Mouse (Mus musculus): Measurements from ENCODE around the gene Kbtbd7.

GRCm38 (mm10) chr14:79434068-79434467 lies 7.8 kb downstream of the Kbtbd7 start:
- TF ChIP-seq POLR2A (IDR thresholded peaks at IDR 0.05; ENCODE audit: insufficient read length, low read depth) (no peak), MYOG (IDR thresholded peaks at IDR 0.05; ENCODE audit: control insufficient read depth in 1 of 3, insufficient read depth in 1 of 3, insufficient read length in 2 of 3, low read depth in 2 of 3) (no peak), REST (IDR thresholded peaks at IDR 0.05; ENCODE audit: insufficient read depth, insufficient read length) (no peak), MYOD1 (IDR thresholded peaks at IDR 0.05; ENCODE audit: control insufficient read depth in 1 of 3, insufficient read length in 2 of 3, low read depth in 2 of 3) (no peak), TCF12 (IDR thresholded peaks at IDR 0.05; ENCODE audit: insufficient read depth, poor library complexity, severe bottlenecking) (no peak), CEBPB (IDR thresholded peaks at IDR 0.05; ENCODE audit: insufficient read depth, poor library complexity, severe bottlenecking) (no peak), MAX (IDR thresholded peaks at IDR 0.05; ENCODE audit: low read depth) (no peak), E2F4 (IDR thresholded peaks at IDR 0.05; ENCODE audit: insufficient read depth) (no peak), USF1 (IDR thresholded peaks at IDR 0.05; ENCODE audit: low read depth) (no peak)
